Mouse (Mus musculus): Measurements from ENCODE around the gene Zfp366.

DNA sequence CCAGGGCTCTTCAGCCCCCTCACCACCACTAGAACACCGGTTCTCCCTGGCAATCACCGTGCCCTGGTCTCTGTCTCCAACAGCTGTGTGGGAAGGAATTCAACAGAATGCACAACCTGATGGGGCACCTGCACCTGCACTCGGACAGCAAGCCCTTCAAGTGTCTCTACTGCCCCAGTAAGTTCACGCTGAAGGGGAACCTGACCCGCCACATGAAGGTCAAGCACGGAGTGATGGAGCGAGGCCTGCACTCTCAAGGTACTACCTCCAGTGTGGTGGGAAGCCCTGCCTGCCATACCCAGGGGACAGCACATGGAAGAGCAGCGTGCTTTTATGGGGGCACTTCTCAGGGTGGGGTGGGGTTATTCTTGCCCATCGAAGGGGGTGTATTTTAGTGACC, 59.2 kb downstream of the Zfp366 start:
- TF ChIP-seq POLR2A (IDR thresholded peaks at IDR 0.05; ENCODE audit: borderline replicate concordance, insufficient read depth, low read length) (no peak), CTCF (IDR thresholded peaks at IDR 0.05; ENCODE audit: borderline replicate concordance, insufficient read depth, low read depth, low read length) (no peak)

Measured in cerebellum, adult 2 months (tissue).